Mouse (Mus musculus) megakaryocyte, embryonic 14.5 days (primary cell): ENCODE results near the gene Polrmt. TPM values are rescaled to one million over a fixed set of nuclear protein-coding genes. Genes with fewer than 3 reads are reported as not detected.
"Not testable (repeated sequence)": the region's sequence is repeated elsewhere in the genome, so short reads cannot be mapped to it uniquely, and the experiment has no call there.

Source experiments
- H3K27me3 ChIP-seq: replicated peaks from 2 replicates; pipeline ENCODE3; 2012; ENCODE audit warnings: inconsistent platforms
- H3K36me3 ChIP-seq: replicated peaks from 2 replicates; pipeline ENCODE3; 2012; ENCODE audit warnings: low read length, inconsistent platforms, mixed read lengths
- H3K4me1 ChIP-seq: 2 replicates; pipeline ENCODE4 v1.6.1; 2012; ENCODE audit warnings: inconsistent platforms
- H3K4me3 ChIP-seq: replicated peaks from 2 replicates; pipeline ENCODE3; 2012; ENCODE audit warnings: moderate library complexity, mild to moderate bottlenecking, inconsistent platforms
- H3K9me3 ChIP-seq: 2 replicates; pipeline ENCODE4 v1.6.1; 2012; ENCODE audit warnings: inconsistent platforms
- FLI1 ChIP-seq: IDR thresholded peaks from 2 replicates; pipeline ENCODE4 v1.6.1; 2012; ENCODE audit warnings: low read length, inconsistent platforms, mixed read lengths
- GATA1 ChIP-seq: IDR thresholded peaks from 3 replicates; pipeline ENCODE4 v1.6.1; 2012; ENCODE audit warnings: mixed read lengths, low read length, inconsistent platforms, borderline replicate concordance
- polyA plus RNA-seq: library from polyadenylated mRNA; stranded (reverse); fragments of >175 nt; gene quantifications from 2 replicates; pipeline ENCODE4 v1.2.3, GENCODE M21; 2012; ENCODE audit warnings: low replicate concordance; ENCODE audit not compliant: insufficient read depth

The Polrmt gene
- polyA plus RNA-seq, 1 experiment: 11.1 TPM

- peaks cover 34% of the 10 kb centered on the region for H3K36me3 ChIP-seq
- no peaks in the 10 kb centered on the region for H3K27me3 ChIP-seq
- H3K4me3 ChIP-seq: peak within 1 kb of the TSS; percentile 98
- TF ChIP-seq FLI1 (no peak), GATA1 (no peak)
- H3K9me3 ChIP-seq: no peaks in the 10 kb centered on the region
- H3K4me1 ChIP-seq: peaks cover 60% of the 10 kb centered on the region
These were observed 42.1 kb downstream of the Polrmt start, which contains the start of gene Bsg for GRCm38 (mm10) chr10:79704065-79704969. TSS of gene Bsg (plus strand) at chr10:79704491.

GRCm38 (mm10) chr10:79703541-79703940 lies 42.8 kb downstream of the Polrmt start:
- H3K27me3 ChIP-seq: peaks cover 3% of the 10 kb centered on the region
- peaks cover 26% of the 10 kb centered on the region for H3K36me3 ChIP-seq
- peaks cover 52% of the 10 kb centered on the region for H3K4me1 ChIP-seq
- no peaks in the 10 kb centered on the region for H3K9me3 ChIP-seq
- peak overlapping the region; percentile 98 for H3K4me3 ChIP-seq
- TF ChIP-seq GATA1 (no peak), FLI1 (no peak)

- not testable (repeated sequence) for H3K9me3 ChIP-seq, H3K4me3 ChIP-seq, H3K27me3 ChIP-seq
- H3K4me1 ChIP-seq: peaks cover 51% of the 10 kb centered on the region
- peaks cover 21% of the 10 kb centered on the region for H3K36me3 ChIP-seq
These were observed 43.4 kb downstream of the Polrmt start for GRCm38 (mm10) chr10:79702970-79703369.

- peaks cover 39% of the 10 kb centered on the region for H3K4me1 ChIP-seq
- peaks cover 7% of the 10 kb centered on the region for H3K36me3 ChIP-seq
- H3K4me3 ChIP-seq: no peak overlapping the region
- H3K9me3 ChIP-seq: no peaks in the 10 kb centered on the region
- peaks cover 6% of the 10 kb centered on the region for H3K27me3 ChIP-seq
- TF ChIP-seq GATA1 (no peak), FLI1 (no peak)
These were observed 44.8 kb downstream of the Polrmt start for GRCm38 (mm10) chr10:79701443-79702129.

GRCm38 (mm10) chr10:79700676-79701075 lies 45.7 kb downstream of the Polrmt start:
- TF ChIP-seq FLI1 (no peak), GATA1 (no peak)
- no peaks in the 10 kb centered on the region for H3K9me3 ChIP-seq

GRCm38 (mm10) chr10:79698459-79698858 lies 47.9 kb downstream of the Polrmt start:
- H3K9me3 ChIP-seq: no peaks in the 10 kb centered on the region
- H3K4me1 ChIP-seq: peaks cover 35% of the 10 kb centered on the region
- H3K4me3 ChIP-seq: no peak overlapping the region
- peaks cover 11% of the 10 kb centered on the region for H3K27me3 ChIP-seq
- no peaks in the 10 kb centered on the region for H3K36me3 ChIP-seq
- TF ChIP-seq FLI1 (no peak), GATA1 (no peak)

More at GRCm38 (mm10) chr10:79700676-79701075, 45.7 kb downstream of the Polrmt start:
- Histone ChIP-seq H3K27me3 (peaks cover 11% of the 10 kb centered on the region), H3K4me3 (no peak overlapping the region), H3K36me3 (no peaks in the 10 kb centered on the region), H3K4me1 (peaks cover 37% of the 10 kb centered on the region)

- Histone ChIP-seq H3K27me3 (peaks cover 11% of the 10 kb centered on the region), H3K4me1 (peaks cover 34% of the 10 kb centered on the region), H3K9me3 (no peaks in the 10 kb centered on the region), H3K4me3 (no peak overlapping the region), H3K36me3 (no peaks in the 10 kb centered on the region)
- TF ChIP-seq GATA1: no peak
- no peak for TF ChIP-seq FLI1
These were observed 48.5 kb downstream of the Polrmt start for GRCm38 (mm10) chr10:79697916-79698315.

- H3K36me3 ChIP-seq: peaks cover 5% of the 10 kb centered on the region
- peaks cover 11% of the 10 kb centered on the region for H3K27me3 ChIP-seq
- TF ChIP-seq FLI1 (no peak), GATA1 (no peak)
- H3K4me1 ChIP-seq: peaks cover 33% of the 10 kb centered on the region
- no peak overlapping the region for H3K4me3 ChIP-seq
- H3K9me3 ChIP-seq: peaks cover 10% of the 10 kb centered on the region
These were observed 50.2 kb downstream of the Polrmt start for GRCm38 (mm10) chr10:79696129-79696651.

GRCm38 (mm10) chr10:79695231-79696128 lies 50.9 kb downstream of the Polrmt start:
- H3K9me3 ChIP-seq: peaks cover 10% of the 10 kb centered on the region
- peaks cover 26% of the 10 kb centered on the region for H3K4me1 ChIP-seq
- peaks cover 7% of the 10 kb centered on the region for H3K36me3 ChIP-seq
- peaks cover 11% of the 10 kb centered on the region for H3K27me3 ChIP-seq
- TF ChIP-seq GATA1 (no peak), FLI1 (no peak)
- H3K4me3 ChIP-seq: peak overlapping the region; percentile 29
